Mouse (Mus musculus) embryonic facial prominence, embryonic 14.5 days (tissue): ENCODE measurements around the gene Acpp. TPM values are rescaled to one million over a fixed set of nuclear protein-coding genes. Genes with fewer than 3 reads are reported as not detected.
A peak's percentile ranks its signal among the peaks of the same experiment; 100 is the strongest.

Experiments used
- ATAC-seq: fragments of 200-750 bp; cut with Nextera tagmentation; 2 replicates; pipeline ENCODE4 v1.8.0; 2017; ENCODE audit warnings: low read depth, moderate number of reproducible peaks, moderate TSS enrichment
- DNase-seq: peaks from one replicate; pipeline ENCODE4 v3.0.0-alpha.2; 2015; ENCODE audit warnings: low spot score
- H3K27ac ChIP-seq: fragments of 300-500 bp; sonication (generic); replicated peaks from 2 replicates; pipeline ENCODE4 v1.5.1; 2014; ENCODE audit warnings: low read depth, mild to moderate bottlenecking, low read length, moderate library complexity
- H3K27me3 ChIP-seq: fragments of 300-500 bp; sonication (generic); replicated peaks from 2 replicates; pipeline ENCODE4 v1.6.1; 2014; ENCODE audit warnings: low read length; ENCODE audit not compliant: control insufficient read depth, insufficient read depth
- H3K36me3 ChIP-seq: fragments of 300-500 bp; sonication (generic); 2 replicates; pipeline ENCODE4 v1.6.1; 2014; ENCODE audit warnings: low read length, mixed read lengths; ENCODE audit not compliant: control insufficient read depth, insufficient read depth
- H3K4me1 ChIP-seq: fragments of 300-500 bp; sonication (generic); 2 replicates; pipeline ENCODE4 v1.6.1; 2014; ENCODE audit warnings: antibody characterized with exemption, low read length; ENCODE audit not compliant: control insufficient read depth, insufficient read depth
- H3K4me2 ChIP-seq: fragments of 300-500 bp; sonication (generic); 2 replicates; pipeline ENCODE4 v1.6.1; 2014; ENCODE audit warnings: low read depth, mild to moderate bottlenecking, low read length, moderate library complexity, mixed read lengths
- H3K4me3 ChIP-seq: fragments of 300-500 bp; sonication (generic); 2 replicates; pipeline ENCODE4 v1.5.1; 2014; ENCODE audit warnings: low read depth, mild to moderate bottlenecking, low read length
- H3K9ac ChIP-seq: fragments of 300-500 bp; sonication (generic); 2 replicates; pipeline ENCODE4 v1.6.1; 2014; ENCODE audit warnings: low read depth, mild to moderate bottlenecking, low read length, moderate library complexity, mixed read lengths
- H3K9me3 ChIP-seq: fragments of 300-500 bp; sonication (generic); 2 replicates; pipeline ENCODE4 v1.6.1; 2016; ENCODE audit warnings: low read length; ENCODE audit not compliant: control insufficient read depth
- WGBS: fragments of 180-500 bp; shearing (Covaris S2); extraction: QIAGEN DNeasy Blood & Tissue Kit; methylation state at CpG from one replicate; pipeline ENCODE4 v1.1.7; 2014; 5-methylcytosine and 5-hydroxymethylcytosine counted together
- polyA plus RNA-seq: library from polyadenylated mRNA; unstranded; fragments of >200 nt; fragmentation: Nextera tagmentation; extraction: Ambion mirVana; gene quantifications from 2 replicates; pipeline ENCODE4 v1.2.1, GENCODE M21; 2014

Gene Acpp
- polyA plus RNA-seq, 1 experiment from 2014 or later: 2.3 TPM

DNA sequence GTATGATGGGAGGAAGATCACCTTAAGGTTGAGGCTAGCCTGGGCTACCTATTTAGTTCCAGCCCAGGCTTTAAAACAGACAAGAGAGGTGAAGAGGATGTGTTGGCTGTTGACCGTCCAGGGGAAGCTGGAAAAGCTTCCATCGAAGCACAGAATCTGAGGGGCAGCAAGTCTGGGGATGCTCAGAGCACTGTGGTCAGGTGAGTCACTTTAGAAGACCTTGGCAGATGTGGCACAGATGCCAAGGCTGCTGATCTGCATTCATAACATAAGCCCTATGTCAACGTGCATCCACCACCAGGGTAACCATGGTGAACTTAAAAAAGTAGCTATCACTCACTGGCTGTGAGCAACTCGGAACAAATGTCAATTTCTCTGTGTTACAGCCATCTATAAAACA lies 85.9 kb downstream of the Acpp start:
- no peak overlapping the region for H3K4me3 ChIP-seq
- 83% methylated on average over 4 of the region's 4 CpGs for WGBS
- ATAC-seq: no peak

DNA sequence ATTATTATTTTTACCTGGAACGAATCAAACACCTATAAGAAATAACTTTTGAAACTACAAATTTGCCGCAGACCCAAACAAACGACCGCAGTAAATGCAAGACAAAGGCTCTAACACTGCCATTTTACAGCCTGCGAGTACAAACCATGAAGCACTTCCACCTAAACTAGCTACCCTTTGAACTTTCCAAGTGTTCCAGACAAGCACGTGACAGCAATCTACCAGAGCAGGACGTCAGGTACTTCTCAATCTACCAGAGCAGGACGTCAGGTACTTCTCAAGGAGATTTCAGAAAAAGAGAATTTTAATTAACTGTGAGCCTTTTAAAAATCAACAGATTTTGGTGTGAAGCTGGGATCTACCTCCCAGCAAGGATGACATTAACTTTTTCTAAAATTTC lies 86.4 kb downstream of the Acpp start:
- Histone ChIP-seq H3K4me1 (no peaks in the 10 kb centered on the region), H3K27me3 (no peaks in the 10 kb centered on the region), H3K9ac (no peak overlapping the region), H3K9me3 (no peaks in the 10 kb centered on the region), H3K36me3 (no peaks in the 10 kb centered on the region), H3K27ac (no peak overlapping the region), H3K4me3 (no peak overlapping the region), H3K4me2 (no peak overlapping the region)
- ATAC-seq (no peak), DNase-seq (no peak)
- WGBS: 79% methylated on average over 8 of the region's 8 CpGs

More for the DNA sequence above, 85.9 kb downstream of the Acpp start:
- H3K4me2 ChIP-seq: no peak overlapping the region
- no peaks in the 10 kb centered on the region for H3K36me3 ChIP-seq
- DNase-seq: no peak
- no peak overlapping the region for H3K9ac ChIP-seq
- H3K27me3 ChIP-seq: no peaks in the 10 kb centered on the region
- H3K27ac ChIP-seq: no peak overlapping the region
- no peaks in the 10 kb centered on the region for H3K4me1 ChIP-seq
- H3K9me3 ChIP-seq: no peaks in the 10 kb centered on the region

DNA sequence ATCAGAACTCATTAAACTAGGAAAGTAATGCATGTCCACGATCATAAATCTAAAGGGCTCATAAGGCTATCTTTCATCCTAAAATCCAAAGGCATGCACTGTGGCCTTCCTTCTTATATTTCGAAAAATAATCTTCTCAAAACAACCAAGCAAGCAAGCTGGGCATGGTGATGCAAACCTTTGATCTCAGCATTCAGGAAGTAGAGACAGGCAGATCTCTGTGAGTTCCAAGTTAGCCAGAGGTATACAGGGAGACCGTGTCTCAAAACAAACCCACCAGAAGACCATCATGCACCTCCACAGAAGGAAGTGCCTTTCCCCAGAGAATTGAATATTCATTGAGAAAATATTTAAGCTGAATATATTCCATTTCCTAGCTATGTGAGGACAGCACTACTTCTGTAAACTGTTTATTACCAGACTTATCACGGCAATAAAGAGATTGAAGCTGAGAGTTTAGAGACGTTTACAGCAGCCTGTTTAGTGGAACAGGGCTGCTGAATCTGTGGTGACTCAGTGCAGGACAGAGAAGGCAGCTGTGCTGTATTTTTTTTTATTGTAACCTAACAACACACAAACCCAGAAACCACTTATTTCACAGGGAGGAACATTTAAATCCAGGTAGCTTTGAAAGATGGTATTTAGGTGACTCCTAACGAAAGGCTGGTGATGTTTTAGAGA lies 90.1 kb downstream of the Acpp start:
- Histone ChIP-seq H3K9ac (no peak overlapping the region), H3K9me3 (no peaks in the 10 kb centered on the region), H3K4me2 (no peak overlapping the region), H3K4me1 (no peaks in the 10 kb centered on the region), H3K27ac (no peak overlapping the region), H3K27me3 (no peaks in the 10 kb centered on the region), H3K4me3 (no peak overlapping the region), H3K36me3 (peaks cover 16% of the 10 kb centered on the region; the same call in 1 of the 2 replicates)
- 73% methylated on average over 6 of the region's 6 CpGs for WGBS
- DNase-seq (no peak), ATAC-seq (no peak)

DNA sequence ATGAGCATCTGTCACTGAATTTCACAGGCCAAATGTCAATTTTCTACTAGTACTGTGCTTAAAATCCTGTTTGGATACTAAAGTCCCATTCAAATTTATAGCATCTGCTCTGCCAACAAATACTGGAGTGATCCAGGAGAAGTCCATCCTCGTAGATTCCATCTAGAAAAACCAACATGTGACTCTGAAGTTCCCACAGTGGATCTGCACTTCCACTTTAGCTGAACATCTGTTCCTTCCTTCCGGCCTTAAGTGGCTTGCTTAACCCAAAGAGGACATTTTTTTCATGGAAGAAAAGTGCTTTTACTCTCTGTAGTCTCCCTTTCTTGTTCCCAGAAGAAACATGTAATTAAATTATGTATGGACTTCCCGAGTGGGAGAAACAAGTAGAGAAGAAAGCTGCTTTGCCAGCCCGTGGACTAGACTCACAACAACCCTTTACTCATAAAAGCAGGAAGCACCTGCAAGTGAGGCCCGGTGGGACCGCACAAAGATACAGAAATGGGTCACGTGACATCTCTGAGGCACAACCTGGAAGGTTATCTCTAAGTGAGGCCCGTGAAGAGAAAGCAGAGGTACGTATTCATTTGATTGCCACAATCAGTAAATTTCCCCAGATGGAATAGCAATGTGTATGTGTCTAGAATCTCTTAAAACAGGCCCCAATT lies 93.6 kb downstream of the Acpp start:
- H3K9me3 ChIP-seq: no peaks in the 10 kb centered on the region
- H3K27me3 ChIP-seq: no peaks in the 10 kb centered on the region
- no peak overlapping the region for H3K4me2 ChIP-seq
- 78% methylated on average over 9 of the region's 9 CpGs for WGBS
- no peak for ATAC-seq
- DNase-seq: peak; percentile 10
- no peaks in the 10 kb centered on the region for H3K4me1 ChIP-seq
- peaks cover 16% of the 10 kb centered on the region; the same call in 1 of the 2 replicates for H3K36me3 ChIP-seq
- H3K27ac ChIP-seq: no peak overlapping the region
- H3K9ac ChIP-seq: no peak overlapping the region
- no peak overlapping the region for H3K4me3 ChIP-seq

DNA sequence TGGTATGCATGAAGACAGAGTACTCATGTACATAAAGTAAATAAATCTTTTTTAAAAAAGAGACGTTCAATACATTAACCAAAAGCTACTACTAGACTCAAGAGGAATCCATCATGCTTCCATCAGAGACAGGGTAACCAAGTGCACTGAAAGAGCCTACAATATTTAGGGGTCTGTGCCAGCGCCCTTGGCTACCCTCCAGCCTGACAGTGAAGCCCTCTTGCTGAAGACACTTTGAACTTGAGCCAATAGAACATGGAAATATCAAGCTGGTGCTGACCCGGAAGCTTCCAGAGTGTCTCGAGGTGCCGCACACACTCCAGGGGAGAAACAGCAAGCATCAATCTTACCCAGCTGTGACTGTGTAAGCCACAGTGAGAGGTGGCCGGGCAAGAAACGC lies 97.4 kb downstream of the Acpp start:
- Histone ChIP-seq H3K36me3 (peaks cover 33% of the 10 kb centered on the region), H3K4me2 (no peak overlapping the region), H3K27me3 (no peaks in the 10 kb centered on the region), H3K9ac (no peak overlapping the region), H3K4me1 (no peaks in the 10 kb centered on the region), H3K4me3 (no peak overlapping the region), H3K27ac (no peak overlapping the region), H3K9me3 (no peaks in the 10 kb centered on the region)
- WGBS: 93% methylated on average over 7 of the region's 7 CpGs
- ATAC-seq (no peak), DNase-seq (no peak)

DNA sequence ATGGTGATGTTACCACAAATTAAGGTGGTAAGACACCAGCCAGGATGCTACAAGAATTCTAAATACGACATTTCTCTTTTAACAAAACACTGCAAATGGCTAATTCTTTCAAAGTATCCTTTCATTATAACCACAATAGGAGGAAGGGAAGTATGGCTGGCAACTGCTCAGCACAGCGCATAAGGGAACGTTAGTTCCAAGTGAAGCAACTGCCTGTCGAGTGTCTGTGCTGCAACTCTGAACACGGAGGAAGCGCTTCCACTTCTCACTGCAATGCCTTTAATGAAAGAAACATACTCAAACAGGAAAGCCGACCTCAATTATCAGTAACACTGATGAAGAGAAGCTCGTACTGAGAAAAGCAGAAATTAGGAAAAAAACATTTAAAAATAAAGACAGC lies 98.5 kb downstream of the Acpp start:
- Histone ChIP-seq H3K4me3 (no peak overlapping the region), H3K9ac (no peak overlapping the region), H3K36me3 (peaks cover 35% of the 10 kb centered on the region), H3K4me1 (no peaks in the 10 kb centered on the region), H3K27me3 (no peaks in the 10 kb centered on the region), H3K4me2 (no peak overlapping the region), H3K27ac (no peak overlapping the region), H3K9me3 (no peaks in the 10 kb centered on the region)
- ATAC-seq (no peak), DNase-seq (no peak)
- 92% methylated on average over 8 of the region's 8 CpGs for WGBS

Other genes starting within 250 kb of the Acpp start
- 3.2 and 4.4 TPM in 2 replicates for gene Ackr4, start 210.8 kb downstream of the Acpp start, polyA plus RNA-seq
- gene Dnajc13, start 74.8 kb downstream of the Acpp start, polyA plus RNA-seq: 29.0 and 31.4 TPM in 2 replicates
- 2.4 and 3.3 TPM in 2 replicates for gene Cpne4, start 209.5 kb upstream of the Acpp start, polyA plus RNA-seq